Mouse (Mus musculus) embryonic facial prominence, embryonic 12.5 days (tissue): ENCODE results near the gene Exosc9. TPM values are rescaled to one million over a fixed set of nuclear protein-coding genes. Genes with fewer than 3 reads are reported as not detected.
"Not testable (repeated sequence)": the region's sequence is repeated elsewhere in the genome, so short reads cannot be mapped to it uniquely, and the experiment has no call there.

ENCODE experiments used
- ATAC-seq: fragments of 200-750 bp; cut with Nextera tagmentation; 2 replicates; pipeline ENCODE4 v1.8.0; 2017; ENCODE audit not compliant: insufficient number of reproducible peaks, insufficient read depth, low FRiP score, low TSS enrichment
- H3K27ac ChIP-seq: fragments of 300-500 bp; sonication (generic); 2 replicates; pipeline ENCODE4 v1.5.1; 2016; ENCODE audit warnings: mild to moderate bottlenecking
- H3K27me3 ChIP-seq: fragments of 300-500 bp; sonication (generic); 2 replicates; pipeline ENCODE4 v1.6.1; 2016; ENCODE audit warnings: mild to moderate bottlenecking, moderate library complexity
- H3K36me3 ChIP-seq: fragments of 300-500 bp; sonication (generic); 2 replicates; pipeline ENCODE4 v1.6.1; 2016; ENCODE audit warnings: mild to moderate bottlenecking
- H3K4me1 ChIP-seq: fragments of 300-500 bp; sonication (generic); 2 replicates; pipeline ENCODE4 v1.6.1; 2016
- H3K4me2 ChIP-seq: fragments of 300-500 bp; sonication (generic); replicated peaks from 2 replicates; pipeline ENCODE4 v1.6.1; 2016; ENCODE audit warnings: mild to moderate bottlenecking, moderate library complexity
- H3K4me3 ChIP-seq: fragments of 300-500 bp; sonication (generic); 2 replicates; pipeline ENCODE4 v1.5.1; 2016; ENCODE audit warnings: mild to moderate bottlenecking
- H3K9ac ChIP-seq: fragments of 300-500 bp; sonication (generic); 2 replicates; pipeline ENCODE4 v1.6.1; 2016; ENCODE audit warnings: mild to moderate bottlenecking, moderate library complexity
- H3K9me3 ChIP-seq: fragments of 300-500 bp; sonication (generic); 2 replicates; pipeline ENCODE4 v1.6.1; 2016; ENCODE audit warnings: mild to moderate bottlenecking, moderate library complexity
- WGBS: fragments of 180-500 bp; shearing (Covaris S2); methylation state at CpG from one replicate; pipeline ENCODE4 v1.1.7; 2016; 5-methylcytosine and 5-hydroxymethylcytosine counted together
- polyA plus RNA-seq: library from polyadenylated mRNA; unstranded; fragments of >200 nt; fragmentation: Nextera tagmentation; extraction: Ambion mirVana; gene quantifications from 2 replicates; pipeline ENCODE4 v1.2.1, GENCODE M21; 2016

The Exosc9 gene
- polyA plus RNA-seq, 1 experiment from 2014 or later = 73.0 TPM

DNA sequence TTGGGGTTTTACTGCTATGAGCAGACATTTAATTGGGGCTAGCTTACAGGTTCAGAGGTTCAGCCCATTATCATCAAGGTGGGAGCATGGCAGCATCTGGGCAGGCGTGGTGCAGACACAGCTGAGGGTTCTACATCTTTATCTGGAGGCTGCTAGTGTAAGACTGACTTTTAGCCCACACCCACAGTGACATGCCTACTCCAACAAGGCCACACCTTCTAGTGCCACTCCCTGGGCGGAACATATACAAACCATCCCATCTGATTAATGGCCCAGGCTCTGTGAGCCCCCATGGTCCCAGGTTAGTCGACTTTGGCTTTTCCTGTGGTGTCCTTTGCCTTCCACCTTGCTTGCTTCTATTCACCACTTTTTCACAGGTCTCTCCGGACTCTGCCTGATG is 7.2 kb downstream of the Exosc9 start:
- Histone ChIP-seq H3K27ac (no peak overlapping the region), H3K4me2 (no peak overlapping the region), H3K36me3 (peaks cover 81% of the 10 kb centered on the region), H3K9ac (no peak overlapping the region), H3K4me1 (no peaks in the 10 kb centered on the region), H3K27me3 (no peaks in the 10 kb centered on the region), H3K9me3 (no peaks in the 10 kb centered on the region), H3K4me3 (no peak overlapping the region)
- WGBS = 74% methylated on average over 4 of the region's 4 CpGs
- no peak for ATAC-seq

DNA sequence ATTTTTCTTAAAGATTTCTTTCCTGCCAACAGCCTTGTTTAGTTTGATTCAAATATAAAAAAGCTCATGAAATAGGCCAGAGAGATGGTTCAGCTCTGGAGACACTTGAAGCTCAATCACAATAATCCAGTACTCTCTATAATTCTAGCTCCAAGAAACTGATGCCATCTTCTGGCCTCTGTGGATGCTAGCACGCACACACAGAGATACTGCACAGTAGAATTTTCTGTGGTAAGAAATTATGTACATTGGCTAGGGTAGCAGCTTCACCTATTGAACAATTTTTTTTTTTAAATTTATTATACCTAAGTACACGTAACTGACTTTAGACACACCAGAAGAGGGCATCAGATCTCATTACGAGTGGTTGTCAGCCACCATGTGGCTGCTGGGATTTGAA is 11.3 kb downstream of the Exosc9 start:
- peaks cover 80% of the 10 kb centered on the region for H3K36me3 ChIP-seq
- H3K9ac ChIP-seq = no peak overlapping the region
- no peak overlapping the region for H3K4me3 ChIP-seq
- no peaks in the 10 kb centered on the region for H3K9me3 ChIP-seq
- H3K27me3 ChIP-seq = no peaks in the 10 kb centered on the region
- no peak overlapping the region for H3K27ac ChIP-seq
- no peak overlapping the region for H3K4me2 ChIP-seq
- no peaks in the 10 kb centered on the region for H3K4me1 ChIP-seq
- 93% methylated on average over 3 of the region's 3 CpGs for WGBS
- ATAC-seq = no peak

DNA sequence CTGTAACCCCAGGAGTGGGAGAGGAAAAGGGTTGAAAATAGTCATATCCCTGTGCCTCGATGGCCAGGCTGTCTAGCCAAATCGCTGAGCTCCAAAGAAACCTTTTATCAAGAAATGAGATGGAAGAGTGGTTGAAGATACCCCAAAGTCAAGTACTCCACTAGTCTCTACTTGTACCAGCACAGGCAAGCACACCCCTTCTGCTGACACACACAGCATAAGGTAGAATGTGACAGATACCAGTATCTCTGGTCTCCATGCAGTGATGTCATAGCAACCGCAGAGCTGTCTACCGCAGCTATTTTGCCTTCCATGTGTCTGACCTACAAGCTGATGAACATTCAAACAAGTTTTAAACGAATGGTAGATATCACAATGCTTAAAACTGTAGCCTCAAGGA is 17.4 kb downstream of the Exosc9 start:
- H3K36me3 ChIP-seq = peaks cover 45% of the 10 kb centered on the region
- H3K9me3 ChIP-seq = no peaks in the 10 kb centered on the region
- ATAC-seq = no peak
- peak overlapping the region; percentile 79; the same call in 1 of the 2 replicates for H3K9ac ChIP-seq
- peaks cover 17% of the 10 kb centered on the region for H3K4me1 ChIP-seq
- H3K4me2 ChIP-seq = peak overlapping the region; percentile 80
- 88% methylated on average over 5 of the region's 5 CpGs for WGBS
- no peak overlapping the region for H3K27ac ChIP-seq
- H3K27me3 ChIP-seq = no peaks in the 10 kb centered on the region
- H3K4me3 ChIP-seq = peak overlapping the region; percentile 92

DNA sequence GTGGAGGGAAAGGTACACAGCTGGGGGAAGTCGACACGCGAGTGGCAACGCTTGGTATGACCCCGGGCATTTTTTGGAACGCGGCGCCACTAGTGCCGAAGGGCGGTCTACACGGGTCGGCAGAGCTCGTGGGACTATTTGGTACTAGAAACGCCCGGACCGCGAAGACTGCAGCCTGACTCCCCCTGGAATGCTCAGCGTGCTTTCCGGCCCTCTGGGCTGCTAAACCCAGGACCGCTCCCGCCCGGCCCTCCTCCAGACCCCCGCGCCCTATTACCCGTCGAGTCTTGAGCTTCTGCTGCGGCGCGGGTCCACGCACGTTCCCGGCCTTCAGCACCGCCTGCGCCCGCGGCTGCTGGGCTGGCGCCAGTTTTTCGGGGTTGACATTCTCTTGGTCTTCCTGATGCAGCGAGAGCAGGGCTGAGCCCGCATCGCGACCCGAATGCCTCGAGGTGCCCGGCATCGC is 19.0 kb downstream of the Exosc9 start:
- H3K36me3 ChIP-seq = peaks cover 34% of the 10 kb centered on the region
- 1% methylated on average over 46 of the region's 46 CpGs for WGBS

DNA sequence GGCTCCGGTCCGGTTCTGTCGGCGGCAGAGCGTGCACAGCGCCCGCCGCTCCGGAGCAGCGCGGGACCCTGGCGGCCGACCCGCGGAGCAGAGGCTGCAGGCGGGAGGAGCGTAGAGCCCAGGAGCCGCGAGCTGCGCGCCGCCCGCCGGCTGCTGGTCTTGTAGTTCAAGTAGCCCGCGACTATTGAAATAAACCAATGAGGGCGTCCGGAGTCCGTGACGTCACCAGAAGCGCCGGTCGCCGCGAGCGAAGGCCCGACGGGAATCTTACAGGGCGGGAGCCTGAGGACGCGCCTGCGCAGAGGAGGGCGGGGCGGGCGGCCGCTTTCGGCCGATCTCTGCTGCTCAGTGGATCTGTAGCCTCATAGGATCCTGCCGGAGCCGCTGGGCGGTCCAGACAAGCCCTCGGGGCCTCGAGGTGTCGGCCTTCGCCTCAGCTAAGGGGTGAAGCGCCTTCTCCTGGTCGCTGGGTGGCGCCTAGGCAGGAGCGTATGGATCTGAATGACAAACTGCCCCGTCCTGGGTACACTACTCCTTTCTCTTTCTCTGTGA is 19.5 kb downstream of the Exosc9 start, which contains the start of gene Ccna2:
Gene Ccna2, minus strand, starts transcription at position 324 of the 552 bp plus-strand sequence.
- peak; percentile 100 for ATAC-seq
- peak within 1 kb of the TSS; percentile 80 for H3K4me2 ChIP-seq
- peak within 1 kb of the TSS; percentile 92 for H3K4me3 ChIP-seq
- no peaks in the 10 kb centered on the region for H3K27me3 ChIP-seq
- H3K4me1 ChIP-seq = peaks cover 17% of the 10 kb centered on the region
- under 1% methylated on average over 60 of the region's 60 CpGs for WGBS
- peak within 1 kb of the TSS; percentile 79 for H3K9ac ChIP-seq
- H3K9me3 ChIP-seq = no peaks in the 10 kb centered on the region
- H3K27ac ChIP-seq = peak within 1 kb of the TSS; percentile 86
- peaks cover 29% of the 10 kb centered on the region for H3K36me3 ChIP-seq

More for the DNA sequence above, 19.0 kb downstream of the Exosc9 start:
- H3K4me1 ChIP-seq = peaks cover 17% of the 10 kb centered on the region
- no peaks in the 10 kb centered on the region for H3K27me3 ChIP-seq
- ATAC-seq = peak; percentile 28
- peak overlapping the region; percentile 80 for H3K4me2 ChIP-seq
- peak overlapping the region; percentile 79 for H3K9ac ChIP-seq
- peak overlapping the region; percentile 86 for H3K27ac ChIP-seq
- no peaks in the 10 kb centered on the region for H3K9me3 ChIP-seq
- H3K4me3 ChIP-seq = peak overlapping the region; percentile 92

DNA sequence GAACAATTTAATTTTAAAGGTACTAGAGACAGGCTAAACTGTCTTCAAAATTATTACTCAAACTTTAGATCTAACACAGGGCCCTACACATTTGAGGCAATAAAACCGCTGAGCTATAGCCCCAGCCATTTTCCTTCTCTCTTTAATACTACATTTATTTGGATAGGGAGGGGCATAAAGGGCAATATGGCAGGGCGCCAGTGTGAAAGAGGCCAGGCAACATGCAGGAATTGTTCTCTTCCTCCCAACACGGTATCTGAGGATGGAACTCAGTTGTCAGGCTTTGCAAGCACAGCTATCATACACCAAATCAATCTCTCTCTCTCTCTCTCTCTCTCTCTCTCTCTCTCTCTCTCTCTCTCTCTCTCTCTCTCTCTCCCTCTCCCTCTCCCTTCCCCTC is 46.4 kb downstream of the Exosc9 start:
- Histone ChIP-seq H3K27me3 (no peaks in the 10 kb centered on the region), H3K4me1 (no peaks in the 10 kb centered on the region), H3K27ac (no peak overlapping the region), H3K9ac (no peak overlapping the region), H3K9me3 (no peaks in the 10 kb centered on the region), H3K4me3 (no peak overlapping the region), H3K4me2 (no peak overlapping the region), H3K36me3 (peaks cover 5% of the 10 kb centered on the region)
- no peak for ATAC-seq
- WGBS = 83% methylated on average over 3 of the region's 3 CpGs

DNA sequence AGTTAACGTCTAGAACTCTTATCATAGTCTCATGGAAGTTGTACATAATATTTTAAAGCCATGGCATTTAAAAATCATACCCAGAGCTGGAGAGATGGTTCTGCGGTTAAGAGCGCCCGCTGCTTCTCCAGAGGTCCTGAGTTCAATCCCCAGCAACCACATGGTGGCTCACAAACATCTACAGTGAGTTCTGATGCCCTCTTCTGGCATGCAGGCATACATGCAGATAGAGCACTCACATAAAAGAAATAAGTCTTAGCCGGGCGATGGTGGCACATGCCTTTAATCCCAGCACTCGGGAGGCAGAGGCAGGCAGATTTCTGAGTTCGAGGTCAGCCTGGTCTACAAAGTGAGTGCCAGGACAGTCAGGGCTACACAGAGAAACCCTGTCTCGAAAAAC is 47.4 kb downstream of the Exosc9 start:
- 92% methylated on average over 8 of the region's 9 CpGs for WGBS
- H3K36me3 ChIP-seq, ATAC-seq, H3K4me1 ChIP-seq, H3K27me3 ChIP-seq, H3K27ac ChIP-seq, H3K4me2 ChIP-seq, H3K9me3 ChIP-seq, H3K9ac ChIP-seq, H3K4me3 ChIP-seq: not testable (repeated sequence)

DNA sequence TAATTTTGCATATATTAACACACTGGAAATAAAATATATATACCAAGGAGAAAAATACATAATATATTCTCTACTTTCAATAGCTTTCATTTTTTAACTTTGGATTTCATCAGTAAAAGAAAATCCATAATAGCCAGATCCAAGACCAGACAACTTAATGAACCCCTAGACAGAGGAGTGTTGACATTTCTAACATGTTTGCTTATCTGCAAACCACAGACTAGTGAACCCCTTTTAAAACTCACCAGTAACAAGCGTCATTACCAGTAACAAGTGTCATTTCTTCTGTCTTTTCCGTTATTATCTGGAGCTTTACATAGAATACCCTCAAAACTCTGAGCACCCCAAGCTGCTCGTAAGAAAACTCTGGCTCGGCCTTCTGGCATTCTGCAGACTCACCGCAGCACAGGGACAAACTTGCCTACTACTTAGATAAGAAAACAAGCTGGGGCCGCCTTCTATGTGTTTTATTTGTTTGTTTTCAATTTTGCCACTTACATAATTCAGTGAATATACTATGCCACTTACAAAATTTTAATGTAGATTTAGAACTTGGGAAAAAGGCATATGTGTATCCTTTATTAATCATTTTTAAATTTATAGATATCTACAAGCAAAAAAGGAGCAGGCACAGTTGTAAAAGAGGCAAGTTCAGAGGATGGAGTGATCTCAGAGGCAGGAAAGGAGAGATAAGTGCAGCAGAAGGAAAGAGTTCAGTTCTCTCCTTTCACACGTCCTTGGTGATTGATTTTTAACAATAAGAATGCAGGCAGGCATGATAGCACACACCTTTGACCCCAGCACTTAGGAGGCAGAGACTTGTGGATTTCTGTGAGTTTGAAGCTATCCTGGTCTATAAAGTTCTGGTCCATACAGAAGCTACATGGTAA is 53.7 kb downstream of the Exosc9 start:
- H3K4me2 ChIP-seq = no peak overlapping the region
- H3K36me3 ChIP-seq = peaks cover 5% of the 10 kb centered on the region
- H3K9ac ChIP-seq = no peak overlapping the region
- no peak overlapping the region for H3K27ac ChIP-seq
- no peaks in the 10 kb centered on the region for H3K9me3 ChIP-seq
- no peak for ATAC-seq
- WGBS = 82% methylated on average over 7 of the region's 7 CpGs
- no peak overlapping the region for H3K4me3 ChIP-seq
- H3K27me3 ChIP-seq = no peaks in the 10 kb centered on the region
- no peaks in the 10 kb centered on the region for H3K4me1 ChIP-seq

DNA sequence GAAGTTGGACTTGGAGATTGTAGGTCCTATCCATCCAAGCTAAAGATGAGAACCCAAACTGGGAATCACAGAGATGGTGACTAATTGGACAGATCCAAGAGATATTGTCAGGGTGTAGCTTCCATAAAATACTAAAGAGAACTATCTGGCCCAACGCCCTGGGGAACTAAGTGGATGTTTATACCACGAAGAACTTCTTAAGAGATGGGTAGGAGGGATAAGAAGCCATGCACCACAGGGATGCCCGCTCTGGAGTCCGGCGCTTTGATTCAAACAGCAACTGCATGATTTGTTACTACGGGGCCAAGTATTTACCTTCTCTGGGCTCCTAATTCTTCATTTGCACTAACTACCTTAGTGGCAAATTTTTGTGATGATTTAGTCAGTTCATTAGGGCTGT is 60.3 kb downstream of the Exosc9 start:
- Histone ChIP-seq H3K9ac (peak overlapping the region; percentile 73), H3K4me1 (0 out of 2 replicates have a peak, but pooled peaks cover 6% of the 10 kb centered on the region), H3K9me3 (no peaks in the 10 kb centered on the region), H3K4me2 (peak overlapping the region; percentile 59), H3K27ac (no peak overlapping the region), H3K27me3 (no peaks in the 10 kb centered on the region), H3K36me3 (no peaks in the 10 kb centered on the region), H3K4me3 (peak overlapping the region; percentile 72)
- WGBS = 5% methylated on average over 6 of the region's 6 CpGs
- ATAC-seq = no peak

DNA sequence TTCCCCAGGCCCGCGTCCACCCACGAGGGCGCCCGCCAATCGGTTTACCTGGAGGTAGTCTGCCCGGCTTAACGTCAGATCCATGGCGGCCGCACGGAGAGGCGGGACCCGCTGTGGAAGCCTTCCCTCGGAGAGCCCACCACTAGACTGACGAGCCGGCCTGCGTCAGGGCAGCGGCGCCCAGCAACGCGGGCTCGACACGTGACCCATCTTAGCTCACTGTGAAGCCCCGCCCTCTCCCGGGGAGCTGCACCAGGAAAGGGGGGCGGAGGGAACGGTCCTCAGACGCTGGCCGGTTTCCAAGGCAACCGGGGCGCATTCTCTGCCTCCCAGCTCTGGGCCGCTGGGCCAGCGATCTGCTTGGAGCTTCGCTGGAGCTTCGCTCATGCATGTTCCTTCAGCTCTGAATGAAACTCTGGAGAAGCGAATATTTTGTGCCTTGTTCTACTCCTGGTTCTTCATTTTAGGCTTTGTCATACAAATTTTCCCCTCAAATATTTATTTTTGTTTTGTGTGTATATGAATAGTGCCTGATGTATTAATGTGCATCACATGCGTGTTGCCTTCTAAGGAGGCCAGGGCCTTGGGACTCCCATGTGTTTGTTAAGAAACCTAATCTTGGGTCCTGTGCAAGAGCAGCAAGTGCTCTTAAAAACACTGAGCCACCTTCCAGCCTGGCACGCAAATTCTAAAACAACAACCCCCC is 60.9 kb downstream of the Exosc9 start, which contains the start of gene Bbs7:
Gene Bbs7, minus strand, starts transcription at position 276 of the 706 bp plus-strand sequence.
- peak within 1 kb of the TSS; percentile 72 for H3K4me3 ChIP-seq
- peak within 1 kb of the TSS; percentile 73 for H3K9ac ChIP-seq
- 5% methylated on average over 33 of the region's 38 CpGs for WGBS
- H3K27ac ChIP-seq = no peak within 1 kb of the TSS
- 0 out of 2 replicates have a peak, but pooled peaks cover 6% of the 10 kb centered on the region for H3K4me1 ChIP-seq
- peak within 1 kb of the TSS; percentile 59 for H3K4me2 ChIP-seq
- ATAC-seq = peak; percentile 99
- H3K27me3 ChIP-seq = no peaks in the 10 kb centered on the region
- no peaks in the 10 kb centered on the region for H3K36me3 ChIP-seq
- no peaks in the 10 kb centered on the region for H3K9me3 ChIP-seq

DNA sequence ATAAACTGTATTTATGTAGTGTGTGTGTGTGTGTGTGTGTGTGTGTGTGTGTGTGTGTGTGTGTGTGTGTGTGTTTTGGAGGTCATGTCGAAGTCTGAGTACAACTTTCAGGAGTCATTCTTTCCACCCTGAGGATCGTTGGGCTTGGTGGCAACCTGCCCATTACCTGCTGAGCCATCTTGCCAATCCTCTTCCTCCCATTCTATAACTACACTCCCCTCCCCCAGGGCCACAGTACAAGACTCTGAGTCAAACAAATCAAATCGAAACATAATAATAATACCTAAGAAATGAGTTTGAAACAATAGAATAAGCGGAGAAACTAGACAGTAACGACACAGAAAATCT is 61.5 kb downstream of the Exosc9 start:
- 0 out of 2 replicates have a peak, but pooled peaks cover 6% of the 10 kb centered on the region for H3K4me1 ChIP-seq
- no peaks in the 10 kb centered on the region for H3K27me3 ChIP-seq
- H3K4me2 ChIP-seq = peak overlapping the region; percentile 59; the same call in 1 of the 2 replicates
- WGBS = 77% methylated on average over 5 of the region's 5 CpGs
- no peak for ATAC-seq
- H3K36me3 ChIP-seq = no peaks in the 10 kb centered on the region
- peak overlapping the region; percentile 72; the same call in 1 of the 2 replicates for H3K4me3 ChIP-seq
- H3K9ac ChIP-seq = no peak overlapping the region
- no peak overlapping the region for H3K27ac ChIP-seq
- no peaks in the 10 kb centered on the region for H3K9me3 ChIP-seq
